Mouse (Mus musculus): Measurements from ENCODE around the gene Gigyf1. TPM values are rescaled to one million over a fixed set of nuclear protein-coding genes. Genes with fewer than 3 reads are reported as not detected.

Gene Gigyf1
- total RNA-seq, 1 experiment from 2014 or later = 16.3 TPM

GRCm38 (mm10) chr5:137553411-137553837 lies 35.1 kb downstream of the Gigyf1 start, which contains the start of gene Actl6b:
TSS of gene Actl6b (plus strand) at chr5:137553517.
- ATAC-seq (replicated peaks in 1 of 2; ENCODE audit: insufficient read depth in 1 of 2, low FRiP score in 2 of 2, low TSS enrichment in 1 of 2, low read depth in 1 of 2, poor library complexity in 2 of 2, severe bottlenecking in 2 of 2) = peak in 1 of 2 experiments; percentile 75; a peak in 2 of 4 replicates

GRCm38 (mm10) chr5:137553898-137554297 lies 35.5 kb downstream of the Gigyf1 start:
- no peak for ATAC-seq (replicated peaks in 1 of 2; ENCODE audit: insufficient read depth in 1 of 2, low FRiP score in 2 of 2, low TSS enrichment in 1 of 2, low read depth in 1 of 2, poor library complexity in 2 of 2, severe bottlenecking in 2 of 2)

- ATAC-seq (replicated peaks in 1 of 2; ENCODE audit: insufficient read depth in 1 of 2, low FRiP score in 2 of 2, low TSS enrichment in 1 of 2, low read depth in 1 of 2, poor library complexity in 2 of 2, severe bottlenecking in 2 of 2) = no peak
Measured at GRCm38 (mm10) chr5:137561556-137561955, 43.2 kb downstream of the Gigyf1 start.

- no peak for ATAC-seq (replicated peaks in 1 of 2; ENCODE audit: insufficient read depth in 1 of 2, low FRiP score in 2 of 2, low TSS enrichment in 1 of 2, low read depth in 1 of 2, poor library complexity in 2 of 2, severe bottlenecking in 2 of 2)
Measured at GRCm38 (mm10) chr5:137562965-137563364, 44.6 kb downstream of the Gigyf1 start.

- ATAC-seq (replicated peaks in 1 of 2; ENCODE audit: insufficient read depth in 1 of 2, low FRiP score in 2 of 2, low TSS enrichment in 1 of 2, low read depth in 1 of 2, poor library complexity in 2 of 2, severe bottlenecking in 2 of 2) = no peak
Measured at GRCm38 (mm10) chr5:137565744-137566143, 47.4 kb downstream of the Gigyf1 start.

GRCm38 (mm10) chr5:137566416-137566815 lies 48.1 kb downstream of the Gigyf1 start:
- ATAC-seq (replicated peaks in 1 of 2; ENCODE audit: insufficient read depth in 1 of 2, low FRiP score in 2 of 2, low TSS enrichment in 1 of 2, low read depth in 1 of 2, poor library complexity in 2 of 2, severe bottlenecking in 2 of 2) = no peak

- no peak for ATAC-seq (replicated peaks in 1 of 2; ENCODE audit: insufficient read depth in 1 of 2, low FRiP score in 2 of 2, low TSS enrichment in 1 of 2, low read depth in 1 of 2, poor library complexity in 2 of 2, severe bottlenecking in 2 of 2)
Measured at GRCm38 (mm10) chr5:137568223-137568798, 50.0 kb downstream of the Gigyf1 start.

GRCm38 (mm10) chr5:137569031-137569430 lies 50.7 kb downstream of the Gigyf1 start:
- ATAC-seq (replicated peaks in 1 of 2; ENCODE audit: insufficient read depth in 1 of 2, low FRiP score in 2 of 2, low TSS enrichment in 1 of 2, low read depth in 1 of 2, poor library complexity in 2 of 2, severe bottlenecking in 2 of 2) = no peak

- peak; percentile 61 to 71 for ATAC-seq (replicated peaks in 1 of 2; ENCODE audit: insufficient read depth in 1 of 2, low FRiP score in 2 of 2, low TSS enrichment in 1 of 2, low read depth in 1 of 2, poor library complexity in 2 of 2, severe bottlenecking in 2 of 2)
Measured at GRCm38 (mm10) chr5:137569665-137570064, 51.3 kb downstream of the Gigyf1 start, which contains the start of gene Tfr2. TSS of gene Tfr2 (plus strand) at chr5:137569840.

- peak in 1 of 2 experiments; percentile 17; a peak in 1 of 4 replicates for ATAC-seq (replicated peaks in 1 of 2; ENCODE audit: insufficient read depth in 1 of 2, low FRiP score in 2 of 2, low TSS enrichment in 1 of 2, low read depth in 1 of 2, poor library complexity in 2 of 2, severe bottlenecking in 2 of 2)
Measured at GRCm38 (mm10) chr5:137570181-137570580, 51.8 kb downstream of the Gigyf1 start.

GRCm38 (mm10) chr5:137570691-137571586 lies 52.6 kb downstream of the Gigyf1 start:
- ATAC-seq (replicated peaks in 1 of 2; ENCODE audit: insufficient read depth in 1 of 2, low FRiP score in 2 of 2, low TSS enrichment in 1 of 2, low read depth in 1 of 2, poor library complexity in 2 of 2, severe bottlenecking in 2 of 2) = peak; percentile 61 to 66

GRCm38 (mm10) chr5:137574470-137574901 lies 56.1 kb downstream of the Gigyf1 start:
- no peak for ATAC-seq (replicated peaks in 1 of 2; ENCODE audit: insufficient read depth in 1 of 2, low FRiP score in 2 of 2, low TSS enrichment in 1 of 2, low read depth in 1 of 2, poor library complexity in 2 of 2, severe bottlenecking in 2 of 2)

Other genes starting within 250 kb of the Gigyf1 start
- 1.3 and 1.9 TPM in 2 replicates for gene Ache, start 231.0 kb upstream of the Gigyf1 start, total RNA-seq (2017)
- gene Ufsp1, start 223.9 kb upstream of the Gigyf1 start, total RNA-seq (2017) = 0.94 and 3.6 TPM in 2 replicates
- gene Srrt, start 210.9 kb upstream of the Gigyf1 start, total RNA-seq (2017) = 313 and 317 TPM in 2 replicates
- gene Trip6, start 204.1 kb upstream of the Gigyf1 start, total RNA-seq (2017) = 17.0 and 21.4 TPM in 2 replicates
- 4.2 and 8.9 TPM in 2 replicates for gene Slc12a9, start 185.0 kb upstream of the Gigyf1 start, total RNA-seq (2017)
- gene Ephb4, start 168.4 kb upstream of the Gigyf1 start, total RNA-seq (2017) = 1.3 and 3.7 TPM in 2 replicates
- gene Zan, start 41.5 kb upstream of the Gigyf1 start, total RNA-seq (2017) = 0.35 and 0.50 TPM in 2 replicates
- gene Pop7, start 16.0 kb upstream of the Gigyf1 start, total RNA-seq (2017) = 22.0 and 22.1 TPM in 2 replicates
- not detected in 2 replicates for gene Epo, start 14.7 kb downstream of the Gigyf1 start, total RNA-seq (2017)
- 147 and 171 TPM in 2 replicates for gene Gnb2, start 15.0 kb downstream of the Gigyf1 start, total RNA-seq (2017)
- gene Actl6b, start 35.0 kb downstream of the Gigyf1 start, total RNA-seq (2017) = not detected in 2 replicates
- gene Tfr2, start 51.3 kb downstream of the Gigyf1 start, total RNA-seq (2017) = 39.0 and 50.7 TPM in 2 replicates
- gene Mospd3, start 82.5 kb downstream of the Gigyf1 start, total RNA-seq (2017) = 8.3 and 10.3 TPM in 2 replicates
- gene Pcolce, start 95.2 kb downstream of the Gigyf1 start, total RNA-seq (2017) = not detected in 2 replicates
- gene Fbxo24, start 110.5 kb downstream of the Gigyf1 start, total RNA-seq (2017) = not detected in 2 replicates
- gene Lrch4, start 110.6 kb downstream of the Gigyf1 start, total RNA-seq (2017) = 26.4 and 43.3 TPM in 2 replicates
- 4.0 and 6.4 TPM in 2 replicates for gene Gm20605, start 110.6 kb downstream of the Gigyf1 start, total RNA-seq (2017)
- 8.6 and 12.9 TPM in 2 replicates for gene Sap25, start 122.8 kb downstream of the Gigyf1 start, total RNA-seq (2017)
- not detected in 2 replicates for gene Irs3, start 127.2 kb downstream of the Gigyf1 start, total RNA-seq (2017)
- gene Agfg2, start 166.2 kb downstream of the Gigyf1 start, total RNA-seq (2017) = 8.4 and 11.0 TPM in 2 replicates
- 0.05 and 0.25 TPM in 2 replicates for gene Nyap1, start 223.1 kb downstream of the Gigyf1 start, total RNA-seq (2017)
- gene Tsc22d4, start 227.2 kb downstream of the Gigyf1 start, total RNA-seq (2017) = 61.0 and 67.7 TPM in 2 replicates